Mouse (Mus musculus): ENCODE results near the gene Naxd.
A peak's percentile ranks its signal among the peaks of the same experiment; 100 is the strongest.
"Not testable (repeated sequence)": the region's sequence is repeated elsewhere in the genome, so short reads cannot be mapped to it uniquely, and the experiment has no call there.

The Naxd gene

GRCm38 (mm10) chr8:11497017-11497990, at the start of gene Naxd:
TSS of gene Naxd (plus strand) at chr8:11497506.
- peak; percentile 85 to 93 for DNase-seq (ENCODE audit: low spot score in 2 of 2)

GRCm38 (mm10) chr8:11447910-11448570, 49.3 kb upstream of the Naxd start:
- peak in 1 of 2 experiments; percentile 52 for DNase-seq (ENCODE audit: low spot score in 2 of 2)

- no peak for DNase-seq (ENCODE audit: low spot score in 2 of 2)
Observed at GRCm38 (mm10) chr8:11450184-11451113, 46.9 kb upstream of the Naxd start.

GRCm38 (mm10) chr8:11452152-11452551, 45.2 kb upstream of the Naxd start:
- DNase-seq (ENCODE audit: low spot score in 2 of 2) = no peak

- no peak for DNase-seq (ENCODE audit: low spot score in 2 of 2)
Observed at GRCm38 (mm10) chr8:11452559-11452958, 44.7 kb upstream of the Naxd start.

- no peak for DNase-seq (ENCODE audit: low spot score in 2 of 2)
Observed at GRCm38 (mm10) chr8:11452974-11453373, 44.3 kb upstream of the Naxd start.

- DNase-seq (ENCODE audit: low spot score in 2 of 2) = no peak
Observed at GRCm38 (mm10) chr8:11454228-11454627, 43.1 kb upstream of the Naxd start.

GRCm38 (mm10) chr8:11457278-11457677, 40.0 kb upstream of the Naxd start:
- no peak for DNase-seq (ENCODE audit: low spot score in 2 of 2)

GRCm38 (mm10) chr8:11457981-11458836, 39.1 kb upstream of the Naxd start:
- DNase-seq (ENCODE audit: low spot score in 2 of 2) = no peak

GRCm38 (mm10) chr8:11459016-11459415, 38.3 kb upstream of the Naxd start:
- DNase-seq (ENCODE audit: low spot score in 2 of 2) = no peak

GRCm38 (mm10) chr8:11460934-11461333, 36.4 kb upstream of the Naxd start:
- DNase-seq (ENCODE audit: low spot score in 2 of 2) = peak in 1 of 2 experiments; percentile 48

- DNase-seq (ENCODE audit: low spot score in 2 of 2) = no peak
Observed at GRCm38 (mm10) chr8:11461847-11462246, 35.5 kb upstream of the Naxd start.

GRCm38 (mm10) chr8:11462641-11463040, 34.7 kb upstream of the Naxd start:
- DNase-seq (ENCODE audit: low spot score in 2 of 2) = no peak

- no peak for DNase-seq (ENCODE audit: low spot score in 2 of 2)
Observed at GRCm38 (mm10) chr8:11463541-11463888, 33.8 kb upstream of the Naxd start.

- no peak for DNase-seq (ENCODE audit: low spot score in 2 of 2)
Observed at GRCm38 (mm10) chr8:11463889-11464706, 33.2 kb upstream of the Naxd start.

GRCm38 (mm10) chr8:11464707-11464964, 32.7 kb upstream of the Naxd start:
- no peak for DNase-seq (ENCODE audit: low spot score in 2 of 2)

GRCm38 (mm10) chr8:11465619-11466018, 31.7 kb upstream of the Naxd start:
- no peak for DNase-seq (ENCODE audit: low spot score in 2 of 2)

- not testable (repeated sequence) for DNase-seq (ENCODE audit: low spot score in 2 of 2)
Observed at GRCm38 (mm10) chr8:11466528-11466927, 30.8 kb upstream of the Naxd start.

- no peak for DNase-seq (ENCODE audit: low spot score in 2 of 2)
Observed at GRCm38 (mm10) chr8:11469095-11469494, 28.2 kb upstream of the Naxd start.

- DNase-seq (ENCODE audit: low spot score in 2 of 2) = no peak
Observed at GRCm38 (mm10) chr8:11470694-11471093, 26.6 kb upstream of the Naxd start.

Data from spleen, postnatal 4 days (tissue).